Mouse (Mus musculus): Measurements from ENCODE around the gene Usp7. TPM values are rescaled to one million over a fixed set of nuclear protein-coding genes. Genes with fewer than 3 reads are reported as not detected.

Usp7 gene
- polyA plus RNA-seq, 1 experiment from 2014 or later, result 31.7 TPM

Other genes with a start within 250 kb of the Usp7 start
- gene Pmm2, start 154.6 kb downstream of the Usp7 start, polyA plus RNA-seq (2015; fragmentation: Nextera tagmentation; extraction: Ambion mirVana), result 49.6 and 49.9 TPM in 2 replicates
- gene Tmem186, start 154.6 kb downstream of the Usp7 start, polyA plus RNA-seq (2015; fragmentation: Nextera tagmentation; extraction: Ambion mirVana), result 24.8 and 25.9 TPM in 2 replicates
- 183 and 199 TPM in 2 replicates for gene Carhsp1, start 120.2 kb downstream of the Usp7 start, polyA plus RNA-seq (2015; fragmentation: Nextera tagmentation; extraction: Ambion mirVana)
- gene Gm5767, start 111.5 kb downstream of the Usp7 start, polyA plus RNA-seq (2015; fragmentation: Nextera tagmentation; extraction: Ambion mirVana), result not detected in 2 replicates
- 31.6 and 33.6 TPM in 2 replicates for gene 1810013L24Rik, start 37.8 kb upstream of the Usp7 start, polyA plus RNA-seq (2015; fragmentation: Nextera tagmentation; extraction: Ambion mirVana)

Data from forebrain, embryonic 15.5 days (tissue).